Mouse (Mus musculus) spleen, adult 12 weeks (tissue): ENCODE results near the gene Tenm2.

ENCODE experiments used
- DNase-seq: peaks from one replicate; pipeline ENCODE4 v3.0.0; 2022; ENCODE audit warnings: low spot score

The Tenm2 gene

GRCm38 (mm10) chr11:36120591-36121409, 1115.0 kb downstream of the Tenm2 start:
- no peak for DNase-seq

- DNase-seq, result no peak
These were observed 1122.4 kb downstream of the Tenm2 start for GRCm38 (mm10) chr11:36113326-36113725.

GRCm38 (mm10) chr11:36108970-36109731, 1126.6 kb downstream of the Tenm2 start:
- DNase-seq, result no peak

- no peak for DNase-seq
These were observed 1127.9 kb downstream of the Tenm2 start for GRCm38 (mm10) chr11:36107840-36108239.

- no peak for DNase-seq
These were observed 1129.1 kb downstream of the Tenm2 start for GRCm38 (mm10) chr11:36106639-36107038.

- DNase-seq, result no peak
These were observed 1132.2 kb downstream of the Tenm2 start for GRCm38 (mm10) chr11:36103556-36103955.

- no peak for DNase-seq
These were observed 1139.5 kb downstream of the Tenm2 start for GRCm38 (mm10) chr11:36096219-36096618.

- no peak for DNase-seq
These were observed 1145.6 kb downstream of the Tenm2 start for GRCm38 (mm10) chr11:36090210-36090609.

- no peak for DNase-seq
These were observed 1154.2 kb downstream of the Tenm2 start for GRCm38 (mm10) chr11:36081399-36082053.

- DNase-seq, result no peak
These were observed 1155.0 kb downstream of the Tenm2 start for GRCm38 (mm10) chr11:36080766-36081165.

GRCm38 (mm10) chr11:36078391-36078790, 1157.4 kb downstream of the Tenm2 start:
- DNase-seq, result no peak

GRCm38 (mm10) chr11:36074015-36074567, 1161.7 kb downstream of the Tenm2 start:
- DNase-seq, result no peak

- no peak for DNase-seq
These were observed 1162.5 kb downstream of the Tenm2 start for GRCm38 (mm10) chr11:36073074-36073818.

GRCm38 (mm10) chr11:36072646-36073045, 1163.1 kb downstream of the Tenm2 start:
- no peak for DNase-seq

- no peak for DNase-seq
These were observed 1163.7 kb downstream of the Tenm2 start for GRCm38 (mm10) chr11:36072038-36072437.

GRCm38 (mm10) chr11:36059325-36059843, 1176.4 kb downstream of the Tenm2 start:
- no peak for DNase-seq

GRCm38 (mm10) chr11:36056525-36056924, 1179.2 kb downstream of the Tenm2 start:
- no peak for DNase-seq

- no peak for DNase-seq
These were observed 1181.4 kb downstream of the Tenm2 start for GRCm38 (mm10) chr11:36054323-36054722.

- no peak for DNase-seq
These were observed 1182.3 kb downstream of the Tenm2 start for GRCm38 (mm10) chr11:36053457-36053856.

GRCm38 (mm10) chr11:36052598-36052997, 1183.2 kb downstream of the Tenm2 start:
- DNase-seq, result no peak

GRCm38 (mm10) chr11:36052091-36052490, 1183.7 kb downstream of the Tenm2 start:
- no peak for DNase-seq
